Mouse (Mus musculus) cerebellum, postnatal 36 days (tissue): ENCODE results near the gene Mmp3.
"Not testable (repeated sequence)": the region's sequence is repeated elsewhere in the genome, so short reads cannot be mapped to it uniquely, and the experiment has no call there.

Experiments used
- DNase-seq, 2 experiments: peaks; one replicate each; pipeline ENCODE4 v3.0.0; 2021 to 2022; ENCODE audit warnings: mixed read lengths in 2 of 2

Gene Mmp3

GRCm38 (mm10) chr9:7445522-7445921 is at the start of gene Mmp3:
Gene Mmp3, plus strand, starts transcription at chr9:7445822.
- no peak for DNase-seq

GRCm38 (mm10) chr9:7396556-7396955 is 49.1 kb upstream of the Mmp3 start:
- DNase-seq: not testable (repeated sequence)

- DNase-seq: no peak
These were observed 7.7 kb downstream of the Mmp3 start for GRCm38 (mm10) chr9:7453302-7453701.

- DNase-seq: no peak
These were observed 24.6 kb downstream of the Mmp3 start for GRCm38 (mm10) chr9:7470262-7470661.

GRCm38 (mm10) chr9:7483684-7484394 is 38.2 kb downstream of the Mmp3 start:
- DNase-seq: no peak

GRCm38 (mm10) chr9:7501138-7501537 is 55.5 kb downstream of the Mmp3 start:
- DNase-seq: no peak

- no peak for DNase-seq
These were observed 56.4 kb downstream of the Mmp3 start, which contains the start of gene Mmp10 for GRCm38 (mm10) chr9:7502051-7502450. Gene Mmp10, plus strand, starts transcription at chr9:7502352.
